Mouse (Mus musculus) forebrain, embryonic 13.5 days (tissue): Measurements from ENCODE around the gene Vdac2. TPM values are rescaled to one million over a fixed set of nuclear protein-coding genes. Genes with fewer than 3 reads are reported as not detected.

ENCODE experiments used
- ATAC-seq: fragments of 200-750 bp; cut with Nextera tagmentation; 2 replicates; pipeline ENCODE4 v1.8.0; 2017
- H3K27ac ChIP-seq: fragments of 300-500 bp; sonication (generic); 2 replicates; pipeline ENCODE4 v1.5.1; 2015; ENCODE audit warnings: inconsistent platforms, mild to moderate bottlenecking, moderate library complexity
- H3K27me3 ChIP-seq: fragments of 300-500 bp; sonication (generic); 2 replicates; pipeline ENCODE4 v1.6.1; 2015; ENCODE audit warnings: mild to moderate bottlenecking, inconsistent platforms
- H3K36me3 ChIP-seq: fragments of 300-500 bp; sonication (generic); 2 replicates; pipeline ENCODE4 v1.6.1; 2015; ENCODE audit warnings: mild to moderate bottlenecking, inconsistent platforms; ENCODE audit not compliant: poor library complexity, severe bottlenecking
- H3K4me1 ChIP-seq: fragments of 300-500 bp; sonication (generic); 2 replicates; pipeline ENCODE4 v1.6.1; 2015; ENCODE audit warnings: inconsistent platforms
- H3K4me2 ChIP-seq: fragments of 300-500 bp; sonication (generic); 2 replicates; pipeline ENCODE4 v1.6.1; 2015; ENCODE audit warnings: inconsistent platforms, mild to moderate bottlenecking, moderate library complexity
- H3K4me3 ChIP-seq: fragments of 300-500 bp; sonication (generic); 2 replicates; pipeline ENCODE4 v1.5.1; 2015; ENCODE audit warnings: mild to moderate bottlenecking, inconsistent platforms
- H3K9ac ChIP-seq: fragments of 300-500 bp; sonication (generic); 2 replicates; pipeline ENCODE4 v1.6.1; 2015; ENCODE audit warnings: mild to moderate bottlenecking, inconsistent platforms
- H3K9me3 ChIP-seq: fragments of 300-500 bp; sonication (generic); replicated peaks from 2 replicates; pipeline ENCODE4 v1.6.1; 2016; ENCODE audit warnings: inconsistent platforms
- WGBS: fragments of 180-500 bp; shearing (Covaris S2); methylation state at CpG from one replicate; pipeline ENCODE4 v1.1.7; 2015; 5-methylcytosine and 5-hydroxymethylcytosine counted together
- polyA plus RNA-seq: library from polyadenylated mRNA; unstranded; fragments of >200 nt; fragmentation: Nextera tagmentation; extraction: Ambion mirVana; gene quantifications from 2 replicates; pipeline ENCODE4 v1.2.1, GENCODE M21; 2015

The Vdac2 gene
- polyA plus RNA-seq, 1 experiment from 2014 or later = 261 TPM

DNA sequence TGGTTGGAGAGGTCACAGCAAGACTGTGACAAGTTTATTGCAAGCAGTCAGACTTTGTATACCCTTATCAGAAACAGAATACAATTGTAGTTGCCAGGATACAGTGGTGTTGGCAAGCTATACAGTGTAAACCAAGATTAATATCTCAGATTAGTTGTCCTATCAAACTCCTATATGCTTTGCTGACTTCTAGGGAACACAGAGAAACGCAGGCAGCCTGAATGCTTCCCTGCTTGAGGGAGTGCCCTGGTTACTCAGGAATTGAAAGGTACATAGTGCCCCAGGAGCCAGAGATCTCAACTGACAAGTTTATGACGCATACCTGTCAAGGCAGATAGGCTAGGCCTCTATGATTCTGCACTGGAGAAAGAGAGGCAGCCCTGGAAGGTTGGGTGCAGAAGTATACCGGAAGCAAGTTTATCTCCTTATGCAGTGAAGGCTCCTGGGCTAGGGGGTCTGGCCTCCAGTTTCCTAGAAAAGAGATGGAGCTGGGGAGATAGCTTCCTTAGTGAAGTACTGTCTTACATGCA is 18.3 kb upstream of the Vdac2 start:
- H3K4me1 ChIP-seq = no peaks in the 10 kb centered on the region
- no peak overlapping the region for H3K27ac ChIP-seq
- H3K9ac ChIP-seq = no peak overlapping the region
- H3K27me3 ChIP-seq = no peaks in the 10 kb centered on the region
- ATAC-seq = no peak
- WGBS = 86% methylated on average over 3 of the region's 3 CpGs
- H3K4me3 ChIP-seq = no peak overlapping the region
- H3K36me3 ChIP-seq = no peaks in the 10 kb centered on the region
- H3K9me3 ChIP-seq = no peaks in the 10 kb centered on the region
- H3K4me2 ChIP-seq = no peak overlapping the region

DNA sequence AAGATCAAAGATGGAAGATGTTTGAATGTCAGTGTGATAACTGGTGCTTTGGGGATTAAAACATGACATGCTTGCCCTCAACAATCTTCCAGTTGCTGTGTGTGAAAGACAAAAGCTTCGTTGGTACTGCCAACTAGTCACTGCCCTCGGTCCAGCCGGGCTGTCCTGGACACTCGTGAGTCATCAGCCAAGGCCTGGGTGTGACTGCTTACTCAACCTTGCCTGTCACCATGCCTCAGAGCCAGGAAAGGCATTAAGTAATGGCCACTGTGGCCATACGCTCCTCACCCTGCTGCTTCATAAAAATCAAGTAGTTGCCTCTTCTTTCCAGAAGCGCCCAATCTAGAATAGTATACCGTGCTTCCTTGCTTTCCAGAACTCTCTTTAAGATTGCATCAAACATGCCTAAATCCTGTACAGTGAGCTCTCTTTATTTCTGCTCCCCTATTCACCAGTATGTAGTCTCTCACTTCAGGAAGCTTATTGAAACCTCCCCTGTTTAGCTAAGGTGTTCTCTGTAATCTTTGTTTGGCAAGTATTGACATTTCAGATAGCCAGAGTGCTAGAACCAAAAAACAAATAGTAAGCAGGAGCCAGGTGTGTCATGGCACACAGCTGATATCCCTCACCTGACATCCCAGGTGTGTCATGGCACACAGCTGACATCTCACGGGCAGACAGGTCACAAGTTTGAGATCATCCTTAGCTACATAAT is 16.7 kb upstream of the Vdac2 start:
- no peaks in the 10 kb centered on the region for H3K9me3 ChIP-seq
- H3K27ac ChIP-seq = no peak overlapping the region
- H3K27me3 ChIP-seq = no peaks in the 10 kb centered on the region
- no peak overlapping the region for H3K4me3 ChIP-seq
- no peaks in the 10 kb centered on the region for H3K4me1 ChIP-seq
- H3K9ac ChIP-seq = no peak overlapping the region
- H3K36me3 ChIP-seq = no peaks in the 10 kb centered on the region
- ATAC-seq = no peak
- 92% methylated on average over 8 of the region's 8 CpGs for WGBS
- no peak overlapping the region for H3K4me2 ChIP-seq

DNA sequence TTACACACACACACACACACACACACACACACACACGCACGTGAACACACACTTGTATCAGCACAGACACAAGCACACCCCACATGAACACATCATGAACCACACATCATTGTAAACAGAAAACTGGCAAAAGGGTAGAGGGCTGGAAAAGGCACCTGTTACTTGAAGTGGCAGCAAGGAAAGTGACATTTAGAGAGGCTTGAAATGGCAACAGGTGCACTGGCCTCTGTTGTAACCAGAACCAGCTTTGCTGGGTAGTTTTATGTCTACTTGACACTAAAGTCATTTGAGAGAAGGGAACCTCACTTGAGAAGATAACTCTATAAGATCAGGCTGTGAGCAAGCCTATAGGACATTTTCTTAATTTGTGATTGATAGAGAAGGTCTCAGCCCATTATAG is 15.6 kb upstream of the Vdac2 start:
- Histone ChIP-seq H3K36me3 (no peaks in the 10 kb centered on the region), H3K27ac (no peak overlapping the region), H3K9ac (no peak overlapping the region), H3K4me1 (no peaks in the 10 kb centered on the region), H3K27me3 (no peaks in the 10 kb centered on the region), H3K4me2 (no peak overlapping the region), H3K9me3 (no peaks in the 10 kb centered on the region), H3K4me3 (no peak overlapping the region)
- no peak for ATAC-seq
- 91% methylated on average over 2 of the region's 2 CpGs for WGBS

DNA sequence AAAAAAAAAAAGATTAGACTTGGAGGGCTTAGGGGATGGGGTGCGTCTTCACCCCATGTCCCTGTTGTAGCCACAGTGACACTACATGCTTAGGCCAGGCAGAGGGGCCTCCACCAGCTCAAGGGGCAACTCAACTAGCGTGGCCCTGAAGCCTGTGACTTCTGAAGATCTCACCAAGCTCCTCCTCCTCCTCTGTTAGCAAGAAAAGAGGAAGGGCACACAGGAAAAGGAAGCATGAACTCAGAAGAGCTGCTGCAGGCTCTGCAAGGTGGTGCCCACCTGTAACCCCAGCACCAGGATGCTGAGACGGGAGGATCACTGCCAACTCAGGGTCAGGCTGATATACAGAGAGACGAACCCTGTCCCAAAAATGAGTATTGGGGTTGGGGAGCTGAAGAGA is 13.7 kb upstream of the Vdac2 start:
- no peaks in the 10 kb centered on the region for H3K36me3 ChIP-seq
- 89% methylated on average over 4 of the region's 4 CpGs for WGBS
- no peaks in the 10 kb centered on the region for H3K9me3 ChIP-seq
- no peaks in the 10 kb centered on the region for H3K27me3 ChIP-seq
- no peak overlapping the region for H3K4me3 ChIP-seq
- no peak overlapping the region for H3K27ac ChIP-seq
- no peaks in the 10 kb centered on the region for H3K4me1 ChIP-seq
- no peak overlapping the region for H3K9ac ChIP-seq
- no peak for ATAC-seq
- H3K4me2 ChIP-seq = no peak overlapping the region

DNA sequence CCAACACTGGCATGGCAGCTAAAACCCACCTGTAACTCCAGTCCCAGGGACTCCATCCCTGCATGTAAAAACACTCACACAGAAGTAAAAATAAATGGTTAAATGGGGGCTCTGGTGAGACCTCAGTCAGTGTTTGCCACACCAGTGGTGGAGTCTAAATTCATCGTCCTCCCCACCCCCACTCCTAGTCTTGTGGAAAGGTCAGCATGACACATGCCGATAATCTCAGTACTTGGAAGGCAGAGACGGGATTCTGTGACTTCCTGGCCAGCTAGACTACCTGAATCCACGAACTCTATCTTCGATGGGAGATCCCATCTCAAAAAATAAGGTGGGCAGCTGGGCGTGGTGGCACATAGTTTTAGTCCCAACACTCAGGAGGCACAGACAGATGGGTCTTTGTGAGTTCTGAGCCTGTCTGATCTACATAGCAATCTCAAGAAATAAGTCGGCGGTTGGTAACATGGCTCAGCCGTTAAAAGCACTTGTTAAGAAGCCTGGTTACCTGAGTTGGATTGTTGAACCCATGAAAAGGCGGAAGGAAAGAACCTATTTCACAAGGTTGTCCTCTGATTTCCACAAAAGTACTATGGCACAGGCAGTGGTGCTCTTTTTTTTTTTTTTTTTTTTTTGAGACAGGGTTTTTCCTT is 13.2 kb upstream of the Vdac2 start:
- Histone ChIP-seq H3K27ac (no peak overlapping the region), H3K36me3 (no peaks in the 10 kb centered on the region), H3K4me1 (no peaks in the 10 kb centered on the region), H3K27me3 (no peaks in the 10 kb centered on the region), H3K4me2 (no peak overlapping the region), H3K9ac (no peak overlapping the region), H3K9me3 (no peaks in the 10 kb centered on the region), H3K4me3 (no peak overlapping the region)
- ATAC-seq = no peak
- 93% methylated on average over 10 of the region's 10 CpGs for WGBS

DNA sequence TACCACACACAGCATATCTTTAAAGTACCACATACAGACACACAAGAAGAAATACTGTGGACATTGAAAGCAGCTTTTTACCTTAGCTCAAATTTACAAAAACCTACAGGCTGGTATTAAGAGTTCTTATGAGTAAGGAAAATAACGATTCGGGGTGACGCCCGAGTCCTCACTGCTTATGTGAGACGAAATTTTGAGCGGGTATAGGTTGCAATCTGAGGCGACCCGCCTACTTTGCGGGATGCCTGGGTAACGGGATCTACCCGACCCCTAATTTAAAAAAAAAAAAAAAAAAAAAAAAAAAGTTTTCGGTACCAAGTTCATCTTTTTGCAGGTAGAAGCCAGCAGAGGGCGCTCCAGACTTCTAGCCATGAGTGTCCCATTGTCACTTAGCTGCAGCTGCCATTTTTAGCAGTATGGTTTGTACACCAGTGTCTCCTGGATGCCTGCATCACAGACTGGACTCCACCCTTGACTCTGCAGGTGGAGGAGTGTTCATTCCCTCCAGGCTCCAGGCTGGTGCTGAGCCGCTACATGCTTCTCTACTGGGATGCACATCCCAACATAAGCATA is 12.4 kb upstream of the Vdac2 start:
- Histone ChIP-seq H3K9me3 (no peaks in the 10 kb centered on the region), H3K4me3 (no peak overlapping the region), H3K27ac (no peak overlapping the region), H3K36me3 (no peaks in the 10 kb centered on the region), H3K27me3 (no peaks in the 10 kb centered on the region), H3K9ac (no peak overlapping the region), H3K4me2 (no peak overlapping the region), H3K4me1 (no peaks in the 10 kb centered on the region)
- WGBS = 25% methylated on average over 14 of the region's 14 CpGs
- no peak for ATAC-seq

DNA sequence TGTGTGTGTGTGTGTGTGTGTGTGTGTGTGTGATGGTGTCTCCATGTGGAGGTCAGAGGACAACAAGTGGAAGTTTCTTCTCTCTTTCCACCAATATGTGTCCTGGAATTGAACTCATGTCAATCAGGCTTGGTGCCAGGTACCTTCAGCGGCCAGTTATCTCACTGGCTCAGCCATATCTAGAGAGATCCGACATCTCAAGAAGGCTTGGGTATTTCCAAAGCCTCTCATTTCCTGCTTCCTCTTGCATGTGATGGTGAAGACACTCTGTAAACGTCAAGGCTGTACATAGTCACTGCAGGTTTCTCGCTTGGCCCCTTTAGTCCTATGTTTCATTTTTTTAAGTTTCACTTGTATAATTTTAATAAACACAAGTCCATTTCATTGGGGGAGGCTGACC is 11.8 kb upstream of the Vdac2 start:
- H3K9ac ChIP-seq = no peak overlapping the region
- H3K4me3 ChIP-seq = no peak overlapping the region
- H3K27ac ChIP-seq = no peak overlapping the region
- ATAC-seq = no peak
- H3K27me3 ChIP-seq = no peaks in the 10 kb centered on the region
- WGBS = 91% methylated on average over 4 of the region's 4 CpGs
- H3K4me2 ChIP-seq = no peak overlapping the region
- no peaks in the 10 kb centered on the region for H3K4me1 ChIP-seq
- H3K36me3 ChIP-seq = no peaks in the 10 kb centered on the region
- H3K9me3 ChIP-seq = no peaks in the 10 kb centered on the region

DNA sequence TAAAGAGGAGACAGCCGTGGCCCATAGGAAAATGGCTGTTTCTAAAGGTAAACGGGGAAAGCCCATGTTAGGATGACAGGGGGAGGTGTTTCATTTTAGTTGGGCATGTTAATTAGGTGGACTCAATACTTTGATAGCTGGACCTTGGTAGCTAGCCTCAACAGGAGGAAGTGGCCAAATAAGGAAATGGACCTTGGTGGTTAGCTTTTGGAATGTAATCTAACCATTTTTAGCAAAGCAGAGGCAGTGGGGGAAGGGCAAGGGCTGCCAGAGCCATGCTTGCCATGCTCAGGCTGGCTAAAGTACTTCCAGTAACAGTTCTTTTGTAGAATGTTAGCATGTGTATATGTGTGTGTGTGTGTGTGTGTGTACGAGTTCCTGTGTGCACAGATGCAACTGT is 11.2 kb upstream of the Vdac2 start:
- H3K36me3 ChIP-seq = no peaks in the 10 kb centered on the region
- H3K27me3 ChIP-seq = no peaks in the 10 kb centered on the region
- WGBS = 80% methylated on average over 3 of the region's 3 CpGs
- no peak overlapping the region for H3K27ac ChIP-seq
- H3K4me3 ChIP-seq = no peak overlapping the region
- H3K4me2 ChIP-seq = no peak overlapping the region
- H3K9me3 ChIP-seq = no peaks in the 10 kb centered on the region
- H3K9ac ChIP-seq = no peak overlapping the region
- no peak for ATAC-seq
- no peaks in the 10 kb centered on the region for H3K4me1 ChIP-seq

DNA sequence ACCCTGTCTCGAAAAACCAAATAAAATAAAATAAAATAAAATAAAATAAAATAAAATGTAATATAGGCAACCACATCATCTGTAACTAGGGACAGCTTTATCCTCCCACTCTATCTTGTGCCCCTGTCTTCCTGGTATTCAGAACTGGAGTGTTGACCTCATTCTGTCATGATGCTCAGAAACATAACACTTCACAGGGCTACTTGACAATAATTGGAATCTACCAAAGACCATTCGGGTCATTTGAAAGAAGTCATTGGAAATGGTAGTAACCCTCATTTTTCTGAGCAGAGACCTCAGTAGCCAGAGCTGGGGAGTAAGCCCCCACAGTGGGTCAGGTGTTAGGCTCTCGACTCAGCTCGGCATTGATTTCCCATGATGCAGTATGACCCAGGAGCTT is 10.4 kb upstream of the Vdac2 start:
- Histone ChIP-seq H3K4me3 (no peak overlapping the region), H3K4me1 (no peaks in the 10 kb centered on the region), H3K4me2 (no peak overlapping the region), H3K9ac (no peak overlapping the region), H3K9me3 (no peaks in the 10 kb centered on the region), H3K27ac (no peak overlapping the region), H3K36me3 (no peaks in the 10 kb centered on the region), H3K27me3 (no peaks in the 10 kb centered on the region)
- ATAC-seq = no peak
- WGBS = 93% methylated on average over 4 of the region's 4 CpGs

DNA sequence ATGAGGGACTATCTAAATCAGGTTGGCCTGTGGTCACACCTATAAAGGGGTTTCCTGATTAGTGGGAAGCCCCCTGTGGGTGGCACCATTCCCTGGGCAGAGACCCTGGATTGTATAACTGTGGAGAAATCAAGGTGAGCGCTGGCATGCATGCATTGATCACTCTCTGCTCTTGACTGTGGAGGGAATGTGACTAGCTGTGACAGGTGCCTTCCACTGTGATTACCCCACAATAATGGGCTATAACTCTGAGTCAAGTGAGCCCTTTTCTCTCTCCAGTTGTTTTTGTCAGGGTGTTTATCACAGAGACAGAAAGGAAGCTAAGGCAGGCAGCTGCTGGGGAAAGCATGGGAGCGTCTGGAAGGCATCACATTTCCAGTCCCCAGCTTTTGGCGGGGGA is 8.8 kb upstream of the Vdac2 start:
- Histone ChIP-seq H3K9me3 (no peaks in the 10 kb centered on the region), H3K36me3 (no peaks in the 10 kb centered on the region), H3K27me3 (no peaks in the 10 kb centered on the region), H3K4me3 (no peak overlapping the region), H3K4me2 (no peak overlapping the region), H3K4me1 (no peaks in the 10 kb centered on the region), H3K27ac (no peak overlapping the region), H3K9ac (no peak overlapping the region)
- ATAC-seq = no peak
- WGBS = 81% methylated on average over 3 of the region's 3 CpGs

DNA sequence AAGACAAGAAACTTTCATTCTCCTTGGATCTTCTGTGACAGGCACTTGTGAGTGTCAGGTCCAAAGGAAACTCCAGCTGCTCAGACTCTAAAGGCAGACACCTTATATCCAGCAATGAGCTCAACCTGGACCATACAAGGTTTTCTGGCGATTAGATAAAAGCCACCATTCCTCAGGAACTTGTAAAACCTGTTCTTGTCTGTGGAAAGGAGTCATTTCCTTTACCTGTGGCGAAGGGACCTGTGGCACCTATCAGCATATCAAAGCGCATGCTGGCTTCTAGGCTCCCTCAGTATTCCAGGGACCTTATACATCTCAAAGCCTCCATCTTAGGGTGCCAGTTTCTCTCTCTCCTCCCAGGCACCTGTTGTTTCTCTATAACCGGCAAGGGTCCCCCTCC is 7.6 kb upstream of the Vdac2 start:
- Histone ChIP-seq H3K4me1 (no peaks in the 10 kb centered on the region), H3K36me3 (no peaks in the 10 kb centered on the region)
- 52% methylated on average over 4 of the region's 4 CpGs for whole genome bisulfite sequencing

DNA sequence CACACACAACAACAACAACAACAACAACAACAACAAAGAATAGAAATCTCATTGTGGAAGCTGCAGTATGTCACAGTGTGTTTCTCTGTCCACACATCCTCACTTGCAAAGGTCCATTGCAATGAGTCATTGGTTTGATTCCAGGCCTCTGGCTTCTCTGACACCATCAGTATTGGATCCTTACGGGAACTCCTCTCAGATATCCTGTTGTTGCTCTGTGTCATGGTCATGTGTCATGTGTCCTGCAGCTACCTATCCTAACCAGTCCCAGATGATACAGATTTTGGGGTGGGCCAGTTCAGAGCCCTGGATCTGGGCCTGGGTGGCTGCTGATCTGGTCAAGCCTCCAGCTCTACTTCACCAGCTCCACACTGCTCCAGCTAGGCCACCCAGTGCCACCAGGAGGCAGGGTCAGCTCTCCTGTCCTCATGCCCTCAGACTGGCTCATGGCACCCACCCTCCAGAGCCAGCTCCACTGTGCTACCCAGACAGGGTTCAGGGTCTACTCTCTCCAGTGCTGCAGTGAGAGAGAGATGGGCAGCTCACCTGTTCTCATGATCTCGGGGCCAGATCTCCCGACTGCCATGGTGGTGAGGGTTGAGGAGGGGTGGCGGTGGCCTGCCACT is 4.0 kb upstream of the Vdac2 start:
- no peak for ATAC-seq
- H3K27me3 ChIP-seq = no peaks in the 10 kb centered on the region
- H3K4me2 ChIP-seq = no peak overlapping the region
- 95% methylated on average over 4 of the region's 4 CpGs for WGBS
- no peaks in the 10 kb centered on the region for H3K9me3 ChIP-seq
- no peak overlapping the region for H3K4me3 ChIP-seq
- H3K9ac ChIP-seq = no peak overlapping the region
- no peak overlapping the region for H3K27ac ChIP-seq
- H3K4me1 ChIP-seq = 0 out of 2 replicates have a peak, but pooled peaks cover 6% of the 10 kb centered on the region
- no peaks in the 10 kb centered on the region for H3K36me3 ChIP-seq

More for the DNA sequence above, 7.6 kb upstream of the Vdac2 start:
- no peak overlapping the region for H3K27ac ChIP-seq
- H3K9ac ChIP-seq = no peak overlapping the region
- ATAC-seq = no peak
- no peak overlapping the region for H3K4me3 ChIP-seq
- H3K27me3 ChIP-seq = no peaks in the 10 kb centered on the region
- H3K9me3 ChIP-seq = no peaks in the 10 kb centered on the region
- no peak overlapping the region for H3K4me2 ChIP-seq
